In genomic region chr5:67016450-67016849, GRCm38 (mm10) we compare ENCODE assay signal across 8 mouse cellular contexts.
A peak's percentile ranks its signal among the peaks of the same experiment; 100 is the strongest.
DNase-seq lines count a peak whose midpoint lies in the region; TF ChIP-seq lines count a peak whose summit lies in the region.

No protein-coding gene starts in this region.

- H3K4me1 ChIP-seq in lung, adult 2 months (ENCODE audit: control insufficient read depth, insufficient read depth, low read length), result no peaks in the 10 kb centered on the region

- no peak overlapping the region for H3K4me3 ChIP-seq in lung, adult 2 months (replicated peaks; ENCODE audit: extremely low read depth, low read depth, low read length)

- WGBS in large intestine, adult 2 months, result 11% methylated on average over 7 of the region's 7 CpGs
- WGBS in lung, adult 2 months, result 7% methylated on average over 7 of the region's 7 CpGs

- TF ChIP-seq CTCF in lung, adult 2 months (IDR thresholded peaks at IDR 0.05; ENCODE audit: insufficient read depth, low read length), result peak; percentile 91

- DNase-seq in CD4-positive helper T cell, adult 2 months (ENCODE audit: low read depth, low spot score), result peak; percentile 12
- peak; percentile 84 for DNase-seq in adrenal gland, postnatal 10 days
- peak; percentile 68 for DNase-seq in embryo, embryonic 11.5 days (ENCODE audit: low read depth, low spot score)
- DNase-seq in gastrocnemius, postnatal 4 days (ENCODE audit: low spot score in 2 of 2), result peak; percentile 57 to 70
- DNase-seq in large intestine, adult 2 months (ENCODE audit: low read depth, low spot score), result peak; percentile 28
- DNase-seq in lung, adult 2 months, result peak; percentile 71
- peak; percentile 66 for DNase-seq in ovary, postnatal 14 days (ENCODE audit: low spot score)
- DNase-seq in thymus, postnatal 4 days, result peak; percentile 76

- no peak for TF ChIP-seq POLR2A in lung, adult 2 months (IDR thresholded peaks at IDR 0.05; ENCODE audit: borderline replicate concordance, extremely low read depth, low read depth, low read length)

Comparison
In these comparisons a context has a peak if more than half of its experiments do, and no peak if none do; other contexts are left out.
1. DNase-seq: peak in every context shown above with its lines; median percentile 84 in adrenal gland, postnatal 10 days; 76 in thymus, postnatal 4 days; 71 in lung, adult 2 months; 68 in embryo, embryonic 11.5 days; 66 in ovary, postnatal 14 days; 64 in gastrocnemius, postnatal 4 days; 28 in large intestine, adult 2 months; 12 in CD4-positive helper T cell, adult 2 months.